Mouse (Mus musculus): ENCODE data around the gene Tor2a.

DNA sequence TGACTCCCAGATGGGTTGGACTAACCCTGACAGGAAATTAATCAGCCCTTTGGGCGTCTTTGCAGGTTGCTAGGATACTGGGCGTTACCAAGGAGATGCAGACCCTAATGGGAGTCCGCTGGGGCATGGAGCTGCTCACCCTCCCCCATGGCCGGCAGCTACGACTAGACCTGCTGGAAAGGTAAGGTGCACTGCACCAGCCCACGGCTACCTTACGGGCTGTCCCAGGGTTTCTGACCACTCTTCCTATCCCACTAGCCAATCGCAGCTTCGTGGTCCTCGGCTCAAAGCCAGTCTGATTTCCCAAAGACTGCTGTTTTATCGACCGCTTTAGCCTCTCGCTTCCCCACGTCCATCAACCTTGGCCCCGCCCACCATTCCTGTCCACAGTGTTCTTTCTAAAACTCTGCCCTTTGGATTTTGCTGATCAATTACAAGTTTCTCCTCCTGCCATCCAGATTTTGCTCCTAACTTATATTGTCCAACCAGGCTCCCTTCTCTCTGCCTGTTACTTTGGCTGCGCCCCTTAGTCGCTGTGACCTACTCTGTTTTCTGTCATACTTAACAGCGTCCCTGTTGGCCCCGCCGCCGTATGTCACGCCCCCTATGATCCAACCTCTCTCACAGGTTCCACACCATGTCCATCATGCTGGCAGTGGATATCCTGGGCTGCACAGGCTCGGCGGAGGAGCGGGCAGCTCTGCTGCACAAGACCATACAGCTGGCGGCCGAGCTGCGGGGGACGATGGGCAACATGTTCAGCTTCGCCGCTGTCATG is 6.0 kb upstream of the Tor2a start:
- TF ChIP-seq CTCF (IDR thresholded peaks at IDR 0.05; ENCODE audit: low read depth, low read length) (no peak), GATA1 (IDR thresholded peaks at IDR 0.05; ENCODE audit: borderline replicate concordance, low read length) (no peak)

Measured in G1E (cell line).